19 mouse cellular contexts compared by ENCODE assay signal in genomic region chr15:27390567-27390966, GRCm38 (mm10).
"Had no signal": no experiment of that assay in that cellular context is flagged by ENCODE, and none has a peak within 500 bp of the region (broad histone marks: within the 10 kb centered on the region; RNA-seq: fewer than 3 reads in every experiment).

No protein-coding gene starts in this region.

- DNase-seq: lung, adult 18-20 months; lung, embryonic 14.5 days; lung, postnatal 10 days; lung, postnatal 4 days; midbrain, embryonic 14.5 days; retina, postnatal 1 day; right cerebral cortex, adult 18-20 months; right cerebral cortex, postnatal 25 days; thymus, adult 2 months; thymus, postnatal 25 days; thymus, postnatal 4 days had no signal

- H3K4me3 ChIP-seq: midbrain, embryonic 10.5 days; midbrain, embryonic 12.5 days; myocyte; neural tube, embryonic 13.5 days; neural tube, embryonic 15.5 days; stomach, embryonic 15.5 days had no signal

- H3K4me2 ChIP-seq: lung, embryonic 14.5 days; midbrain, embryonic 12.5 days; neural tube, embryonic 13.5 days; neural tube, embryonic 15.5 days; stomach, embryonic 15.5 days had no signal

- ATAC-seq: midbrain, embryonic 16.5 days had no signal

- H3K4me1 ChIP-seq: midbrain, embryonic 10.5 days; midbrain, embryonic 12.5 days; neural tube, embryonic 13.5 days; neural tube, embryonic 15.5 days; stomach, embryonic 15.5 days had no signal

- H3K27ac ChIP-seq: midbrain, embryonic 10.5 days; midbrain, embryonic 12.5 days; neural tube, embryonic 13.5 days; neural tube, embryonic 15.5 days; stomach, embryonic 15.5 days; stomach, postnatal 0 days had no signal

- H3K9ac ChIP-seq: lung, embryonic 14.5 days; midbrain, embryonic 12.5 days; neural tube, embryonic 13.5 days; neural tube, embryonic 15.5 days; stomach, embryonic 15.5 days had no signal

- H3K36me3 ChIP-seq: midbrain, embryonic 10.5 days; midbrain, embryonic 12.5 days; neural tube, embryonic 13.5 days; neural tube, embryonic 15.5 days; stomach, embryonic 15.5 days had no signal

- H3K27me3 ChIP-seq: midbrain, embryonic 12.5 days; neural tube, embryonic 13.5 days; neural tube, embryonic 15.5 days; stomach, embryonic 15.5 days had no signal

- H3K9me3 ChIP-seq: midbrain, embryonic 10.5 days; midbrain, embryonic 12.5 days; neural tube, embryonic 13.5 days; neural tube, embryonic 15.5 days; stomach, embryonic 15.5 days had no signal
